Mouse (Mus musculus) ES-E14 (cell line): ENCODE measurements at regions not wholly inside any gene's neighbourhood (a gene's known extent, or its start where the extent isn't known, plus 50 kb on each side); places are given as distances from the start of the nearest gene placed in this dataset.

ENCODE experiments used
- CHD2 ChIP-seq: IDR thresholded peaks from 2 replicates; pipeline ENCODE4 v1.6.1; 2014; ENCODE audit warnings: mild to moderate bottlenecking, low read depth, low read length, inconsistent platforms
- ZC3H11A ChIP-seq: IDR thresholded peaks from 2 replicates; pipeline ENCODE4 v1.6.1; 2012; ENCODE audit warnings: low read depth, mild to moderate bottlenecking, inconsistent platforms, low read length, borderline replicate concordance

DNA sequence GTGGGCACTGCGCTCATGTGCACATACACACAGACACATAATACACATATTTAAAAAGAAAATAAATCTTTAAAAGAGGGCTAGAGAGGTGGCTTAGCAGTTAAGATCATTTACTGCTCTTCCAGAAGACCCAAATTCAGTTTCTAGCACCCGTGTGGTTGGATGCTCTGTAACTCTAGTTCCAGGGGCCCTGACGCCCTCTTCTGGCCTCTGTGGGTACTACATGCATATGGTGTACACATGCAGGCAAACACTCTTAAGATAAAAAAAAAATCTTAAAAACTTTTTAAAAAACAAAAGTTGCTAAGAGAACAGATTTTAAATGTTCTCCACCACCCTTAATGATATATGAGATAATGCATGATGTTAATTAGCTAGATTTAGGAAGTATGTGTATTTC, 514.2 kb downstream of the Tmem132b start:
- 0 out of 2 replicates have a peak, but pooled peaks have one; percentile 9 for TF ChIP-seq ZC3H11A
- TF ChIP-seq CHD2, result no peak
